In genomic region chr10:52309196-52309595, GRCm38 (mm10) we compare ENCODE assay signal across 12 mouse cellular contexts. TPM values are rescaled to one million over a fixed set of nuclear protein-coding genes. Genes with fewer than 3 reads are reported as not detected.
A peak's percentile ranks its signal among the peaks of the same experiment; 100 is the strongest.
DNase-seq lines count a peak whose midpoint lies in the region; ATAC-seq and TF ChIP-seq lines count a peak whose summit lies in the region.
"Had no signal": no experiment of that assay in that cellular context is flagged by ENCODE, and none has a peak within 500 bp of the region (broad histone marks: within the 10 kb centered on the region; RNA-seq: fewer than 3 reads in every experiment).

No protein-coding gene starts in this region.

- TF ChIP-seq POLR2A in kidney, adult 2 months (IDR thresholded peaks at IDR 0.05; ENCODE audit: low read depth, low read length), result no peak

- DNase-seq in adrenal gland, postnatal 25 days, result peak; percentile 14
- peak; percentile 46 for DNase-seq in gastrocnemius, postnatal 25 days
- DNase-seq in kidney, adult 2 months, result peak; percentile 90
- peak; percentile 40 for DNase-seq in lung, embryonic 14.5 days
- no peak for DNase-seq in right cerebral cortex, adult 18-20 months
- no peak for DNase-seq in thymus, adult 18-20 months
- no peak for DNase-seq in cerebellum, adult 8-10 months

- peak; percentile 44; the same call in 1 of the 2 replicates for ATAC-seq in lung, embryonic 14.5 days (ENCODE audit: insufficient read depth)
- no peak for ATAC-seq in forebrain, embryonic 16.5 days

- no peak overlapping the region for H3K4me2 ChIP-seq in lung, embryonic 14.5 days
- H3K4me2 ChIP-seq in forebrain, embryonic 16.5 days (ENCODE audit: low read length), result no peak overlapping the region
- H3K4me2 ChIP-seq: embryonic facial prominence, embryonic 13.5 days had no signal

- H3K4me3 ChIP-seq in kidney, adult 2 months (ENCODE audit: insufficient read depth, low read depth, low read length), result no peak overlapping the region
- no peak overlapping the region for H3K4me3 ChIP-seq in lung, embryonic 14.5 days (ENCODE audit: low read depth, low read length)
- no peak overlapping the region for H3K4me3 ChIP-seq in forebrain, embryonic 16.5 days (replicated peaks; ENCODE audit: low read length)
- H3K4me3 ChIP-seq: embryonic facial prominence, embryonic 13.5 days had no signal

- peak overlapping the region; percentile 85 for H3K27ac ChIP-seq in kidney, adult 2 months (ENCODE audit: insufficient read depth, low read depth, low read length)
- no peak overlapping the region for H3K27ac ChIP-seq in lung, embryonic 14.5 days (ENCODE audit: low read depth)
- H3K27ac ChIP-seq in forebrain, embryonic 16.5 days (ENCODE audit: low read length), result no peak overlapping the region
- H3K27ac ChIP-seq: embryonic facial prominence, embryonic 13.5 days had no signal

- H3K9me3 ChIP-seq in lung, embryonic 14.5 days (ENCODE audit: low read depth, low read length), result no peaks in the 10 kb centered on the region
- no peaks in the 10 kb centered on the region for H3K9me3 ChIP-seq in forebrain, embryonic 16.5 days (ENCODE audit: control insufficient read depth, low read length)
- H3K9me3 ChIP-seq: embryonic facial prominence, embryonic 13.5 days; G1E had no signal

- no peaks in the 10 kb centered on the region for H3K27me3 ChIP-seq in kidney, adult 2 months (replicated peaks; ENCODE audit: control insufficient read depth, insufficient read depth, low read length)
- no peaks in the 10 kb centered on the region for H3K27me3 ChIP-seq in lung, embryonic 14.5 days (ENCODE audit: insufficient read depth, low read length)
- no peaks in the 10 kb centered on the region for H3K27me3 ChIP-seq in forebrain, embryonic 16.5 days (replicated peaks; ENCODE audit: control insufficient read depth, insufficient read depth, low read length)
- H3K27me3 ChIP-seq: embryonic facial prominence, embryonic 13.5 days had no signal

- no peaks in the 10 kb centered on the region; the same call in 1 of the 2 replicates for H3K4me1 ChIP-seq in kidney, adult 2 months (ENCODE audit: control insufficient read depth, insufficient read depth, low read length)
- H3K4me1 ChIP-seq in lung, embryonic 14.5 days (ENCODE audit: insufficient read depth), result no peaks in the 10 kb centered on the region
- H3K4me1 ChIP-seq in forebrain, embryonic 16.5 days (replicated peaks; ENCODE audit: control insufficient read depth, insufficient read depth, low read length), result no peaks in the 10 kb centered on the region
- H3K4me1 ChIP-seq: embryonic facial prominence, embryonic 13.5 days had no signal

- peaks cover 3% of the 10 kb centered on the region for H3K36me3 ChIP-seq in kidney, adult 2 months (ENCODE audit: control insufficient read depth, insufficient read depth, low read length)
- peaks cover 15% of the 10 kb centered on the region for H3K36me3 ChIP-seq in lung, embryonic 14.5 days (ENCODE audit: insufficient read depth)
- H3K36me3 ChIP-seq in forebrain, embryonic 16.5 days (ENCODE audit: control insufficient read depth, insufficient read depth), result no peaks in the 10 kb centered on the region; the same call in 1 of the 2 replicates
- H3K36me3 ChIP-seq: G1E had no signal

- WGBS in kidney, adult 2 months, result 44% methylated on average over 8 of the region's 8 CpGs
- 74% methylated on average over 8 of the region's 8 CpGs for WGBS in lung, embryonic 14.5 days
- 86% methylated on average over 8 of the region's 8 CpGs for WGBS in forebrain, embryonic 16.5 days

- H3K9ac ChIP-seq in lung, embryonic 14.5 days, result no peak overlapping the region
- no peak overlapping the region for H3K9ac ChIP-seq in forebrain, embryonic 16.5 days (replicated peaks; ENCODE audit: low read depth, low read length)
- H3K9ac ChIP-seq: embryonic facial prominence, embryonic 13.5 days had no signal

- no peak for TF ChIP-seq CTCF in kidney, adult 2 months (conservative IDR thresholded peaks at IDR 0.05; ENCODE audit: insufficient read depth, insufficient read length, low read depth, low read length)
- TF ChIP-seq CTCF in lung, embryonic 14.5 days (IDR thresholded peaks at IDR 0.05; ENCODE audit: low read depth), result no peak

RNA-seq across cellular contexts. Expression of gene Gm26741, which starts 49.4 kb away (rescaled TPM):
- not detected in 2 replicates for total RNA-seq in adrenal gland, postnatal 25 days (2021)
- not detected for total RNA-seq in gastrocnemius, postnatal 25 days (2021)
- polyA plus RNA-seq in kidney, adult 2 months (2012; rRNA removed), result not detected in 2 replicates
- polyA plus RNA-seq in lung, embryonic 14.5 days (2014; fragmentation: Nextera tagmentation; extraction: Ambion mirVana), result not detected in 2 replicates
- polyA plus RNA-seq in forebrain, embryonic 16.5 days (2015; fragmentation: Nextera tagmentation; extraction: Ambion mirVana), result not detected in 2 replicates
- total RNA-seq: G1E; hematopoietic stem cell, adult 5-6 weeks; left cerebral cortex, postnatal 10 days had no signal
- polyA plus RNA-seq: embryonic facial prominence, embryonic 13.5 days; G1E had no signal

Comparison
In these comparisons a context has a peak if more than half of its experiments do, and no peak if none do; other contexts are left out.
1. DNase-seq: peak in adrenal gland, postnatal 25 days (single experiment), gastrocnemius, postnatal 25 days (single experiment), kidney, adult 2 months (single experiment) and lung, embryonic 14.5 days (single experiment); none in right cerebral cortex, adult 18-20 months (single experiment), thymus, adult 18-20 months (0 of 2) and cerebellum, adult 8-10 months (single experiment).